Mouse (Mus musculus) fibroblast of lung, adult 2 months (primary cell): ENCODE measurements around the gene Pus10.

Experiments
- DNase-seq: peaks from one replicate; pipeline ENCODE4 v3.0.0-alpha.2; 2011; ENCODE audit warnings: low read depth

Gene Pus10

DNA sequence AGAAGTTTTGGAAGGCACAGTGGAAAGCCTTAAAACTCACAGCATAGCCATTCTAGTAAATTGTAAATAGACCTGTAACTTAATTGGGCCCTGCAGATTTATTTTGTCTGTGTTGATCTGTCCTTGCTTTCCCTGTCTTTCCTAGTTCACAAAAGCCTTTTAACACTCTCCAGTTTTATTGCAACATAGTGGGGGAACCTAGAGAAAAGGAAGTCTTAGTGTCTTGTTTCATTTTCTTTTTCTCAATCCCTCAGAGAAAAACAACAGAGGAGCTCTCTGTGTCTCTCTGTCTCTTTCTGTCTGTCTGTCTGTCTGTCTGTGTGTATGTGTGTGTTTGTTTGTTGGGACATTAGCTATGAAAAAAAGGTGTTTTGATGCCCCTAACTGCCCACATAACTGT is 30.4 kb downstream of the Pus10 start:
- no peak for DNase-seq

DNA sequence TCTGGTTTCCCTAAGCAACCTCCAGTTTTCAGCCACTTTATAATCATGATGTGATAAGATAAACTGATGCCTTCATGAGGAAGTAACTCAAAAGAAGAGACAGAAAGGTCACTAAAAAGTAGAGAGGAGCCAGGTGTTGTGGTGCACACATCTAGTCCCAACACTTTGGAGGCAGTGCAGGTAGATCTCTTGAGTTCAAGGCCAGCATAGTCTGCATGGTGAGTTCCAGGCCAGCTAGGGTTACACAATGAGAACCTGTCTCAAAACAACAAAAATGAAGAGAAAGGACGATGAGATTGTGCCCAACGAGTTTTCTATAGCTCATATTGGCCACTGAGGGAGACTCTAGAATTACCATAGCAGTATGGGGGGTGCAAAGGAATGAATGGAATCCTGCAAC is 33.1 kb downstream of the Pus10 start:
- DNase-seq = no peak

DNA sequence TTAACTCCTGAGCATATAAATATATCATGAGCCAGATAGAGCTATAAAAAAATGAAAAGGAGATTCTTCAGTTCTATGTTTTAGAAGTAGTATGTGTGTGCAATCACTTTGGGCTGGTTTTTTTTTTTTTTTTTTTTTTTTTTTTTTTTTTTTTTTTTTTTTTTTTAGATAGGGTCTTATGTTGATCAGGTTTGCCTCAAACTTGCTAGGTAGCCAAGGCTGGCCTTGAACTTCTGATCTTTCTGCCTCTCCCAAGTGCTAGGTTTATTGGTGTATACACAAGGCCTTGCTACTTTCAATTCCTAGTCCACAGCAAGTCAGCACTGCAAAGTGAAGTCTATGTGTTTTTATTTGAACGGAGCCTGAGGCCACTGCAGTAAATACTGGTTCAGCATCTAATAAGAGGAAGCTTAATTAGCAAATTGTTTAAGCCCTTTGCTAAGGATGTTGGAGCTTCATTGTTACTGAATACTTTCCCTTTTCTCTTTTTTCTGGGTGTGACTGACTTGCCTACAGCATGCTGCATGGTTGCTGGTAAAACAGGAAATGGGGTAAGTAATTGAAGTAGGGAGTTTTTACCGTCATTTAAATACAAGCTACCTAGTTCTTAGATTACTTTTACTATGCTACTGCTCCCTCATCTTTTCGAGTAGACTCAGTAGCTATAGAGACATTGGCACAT is 34.1 kb downstream of the Pus10 start:
- DNase-seq = no peak

DNA sequence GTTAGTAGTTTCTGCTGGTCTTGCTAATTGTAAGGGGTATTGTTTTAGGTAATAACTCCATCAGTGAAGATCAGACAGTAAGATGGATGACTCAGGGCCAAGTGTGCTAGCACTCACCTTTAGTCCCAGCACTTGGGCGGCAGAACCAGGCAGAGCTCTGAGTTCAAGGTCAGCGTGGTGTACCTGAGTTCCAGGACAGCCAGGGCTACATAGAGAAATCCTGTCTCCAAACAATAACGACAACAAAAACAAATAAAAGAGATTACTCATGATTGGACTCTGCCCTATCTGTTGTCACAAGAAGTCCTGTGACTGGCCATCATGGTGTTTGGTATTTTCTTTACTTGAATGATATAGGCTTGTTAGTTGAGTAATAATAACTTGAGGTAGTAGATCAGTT is 36.4 kb downstream of the Pus10 start:
- no peak for DNase-seq

DNA sequence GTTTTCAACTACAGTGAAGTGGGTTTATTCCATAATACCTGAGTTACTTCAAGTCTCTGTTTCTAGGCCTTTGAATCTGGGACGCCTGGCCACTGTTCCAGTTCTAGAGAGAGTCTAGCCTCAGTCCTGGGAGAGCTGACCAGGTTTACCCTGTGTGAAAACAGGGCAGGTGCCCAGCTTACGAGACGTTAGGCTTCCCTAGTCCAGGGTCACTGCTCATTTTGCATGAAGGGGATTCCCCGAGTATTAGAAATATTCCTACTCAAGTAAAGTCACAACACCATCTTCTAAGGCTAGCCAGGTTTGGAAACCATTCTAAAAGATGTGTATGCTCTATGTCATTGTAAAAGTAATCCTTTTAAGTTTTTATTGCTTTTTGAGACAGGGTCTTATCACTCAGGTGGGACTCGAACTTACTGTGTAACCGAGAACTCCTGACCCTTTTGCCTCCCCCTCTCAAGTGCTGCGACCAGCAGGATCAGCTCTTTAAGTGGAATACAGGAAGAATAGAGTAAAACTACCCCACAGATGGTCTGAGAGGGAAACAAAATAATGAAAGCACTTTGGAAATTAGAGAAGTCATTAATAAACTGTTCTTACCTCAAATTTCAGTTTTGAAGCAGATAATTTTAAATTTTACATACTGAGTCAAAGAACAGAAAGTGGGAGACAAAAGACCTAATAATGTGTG is 39.3 kb downstream of the Pus10 start:
- DNase-seq = no peak

DNA sequence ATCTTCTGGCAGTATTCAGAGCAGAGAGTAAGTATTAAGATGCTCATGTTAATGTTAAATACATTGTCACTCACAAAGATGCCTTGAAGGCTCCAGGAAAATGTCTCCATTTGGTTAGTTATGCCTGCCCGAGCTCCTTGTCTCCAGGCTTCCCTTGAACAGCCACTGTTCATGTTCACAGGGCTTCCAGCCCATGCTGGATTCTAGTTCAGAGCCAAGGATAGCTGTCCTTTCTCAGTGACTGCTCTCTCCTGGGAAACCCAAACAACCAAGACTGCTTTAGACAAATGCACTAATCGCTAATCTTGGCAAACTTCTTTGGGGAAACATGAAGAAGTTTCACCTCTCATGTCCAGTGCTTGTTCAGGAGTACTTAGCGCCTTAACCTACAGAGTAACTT is 46.8 kb downstream of the Pus10 start:
- DNase-seq = no peak

DNA sequence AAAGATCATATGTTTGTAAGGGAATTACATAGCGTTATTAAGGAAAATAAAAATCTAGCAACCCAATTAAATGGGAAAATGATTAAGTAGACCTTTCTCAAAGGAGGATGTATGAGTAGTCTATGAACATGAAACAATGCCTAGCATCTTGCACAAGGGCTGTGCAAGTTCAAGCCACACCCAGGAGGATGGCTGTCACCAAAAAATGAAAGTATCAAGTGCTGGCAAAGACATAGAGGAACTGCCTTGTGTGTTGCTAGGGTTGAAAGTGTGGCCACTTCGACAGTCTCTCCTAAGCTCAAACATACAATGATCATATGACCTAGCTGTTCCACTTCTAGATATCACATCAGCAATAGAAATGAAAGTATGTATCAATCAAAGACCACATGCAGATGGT is 53.4 kb downstream of the Pus10 start:
- no peak for DNase-seq

DNA sequence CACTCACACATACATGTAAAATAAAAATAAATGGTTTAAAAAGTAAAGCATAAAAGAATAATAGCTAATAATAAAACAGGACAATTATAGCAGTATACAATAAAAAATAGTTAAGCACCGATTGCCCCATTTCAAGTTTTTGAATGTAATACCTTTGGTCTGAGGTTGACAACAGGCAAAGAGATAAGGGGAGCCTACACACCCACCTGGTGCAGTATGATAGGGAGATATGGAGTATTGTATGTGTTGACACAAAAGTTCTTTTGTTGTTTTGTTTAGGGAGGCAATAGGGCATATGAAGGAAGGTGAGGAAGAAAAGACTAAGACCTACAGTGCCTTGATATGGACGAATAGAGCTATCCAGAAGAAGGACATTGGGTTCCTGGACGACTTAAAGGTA is 54.4 kb downstream of the Pus10 start:
- DNase-seq = no peak

DNA sequence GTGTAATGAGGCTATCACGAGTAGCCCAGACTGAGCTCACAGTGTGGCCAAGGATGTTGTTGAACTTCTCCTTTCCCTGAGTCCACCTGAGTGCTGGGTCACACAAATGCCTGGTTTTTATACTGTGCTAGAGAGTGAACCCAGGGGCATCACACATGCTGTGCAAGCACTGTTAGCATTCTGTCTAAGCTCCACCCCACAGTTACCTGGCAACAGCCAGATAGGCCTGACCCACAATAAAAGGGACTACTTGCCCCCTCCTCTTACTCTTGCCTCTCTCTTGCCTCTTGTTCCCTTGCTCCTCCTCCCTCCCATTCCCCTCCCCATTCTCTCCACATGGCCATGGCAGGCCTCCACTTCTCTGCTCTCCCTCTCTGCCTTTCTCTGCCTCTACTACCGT is 56.9 kb downstream of the Pus10 start:
- DNase-seq = no peak

DNA sequence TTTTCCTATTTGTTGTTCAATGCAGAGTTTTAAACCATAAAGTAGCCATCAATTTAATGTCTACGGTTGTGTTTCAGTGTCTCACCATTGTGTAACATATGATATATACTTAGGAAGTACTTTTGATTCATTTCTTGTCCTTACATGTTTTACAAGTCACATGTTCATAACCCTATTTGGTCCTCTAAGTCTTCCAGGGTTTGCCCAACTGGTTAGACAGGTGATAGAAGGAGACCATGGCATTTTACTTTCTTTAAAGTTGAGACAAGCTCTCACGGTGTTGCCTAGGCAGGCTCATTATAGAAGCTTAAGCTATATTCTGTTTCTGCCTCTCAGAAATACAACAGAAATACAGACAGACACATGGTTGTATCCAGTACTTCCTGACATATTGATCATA is 60.4 kb downstream of the Pus10 start:
- DNase-seq = no peak

DNA sequence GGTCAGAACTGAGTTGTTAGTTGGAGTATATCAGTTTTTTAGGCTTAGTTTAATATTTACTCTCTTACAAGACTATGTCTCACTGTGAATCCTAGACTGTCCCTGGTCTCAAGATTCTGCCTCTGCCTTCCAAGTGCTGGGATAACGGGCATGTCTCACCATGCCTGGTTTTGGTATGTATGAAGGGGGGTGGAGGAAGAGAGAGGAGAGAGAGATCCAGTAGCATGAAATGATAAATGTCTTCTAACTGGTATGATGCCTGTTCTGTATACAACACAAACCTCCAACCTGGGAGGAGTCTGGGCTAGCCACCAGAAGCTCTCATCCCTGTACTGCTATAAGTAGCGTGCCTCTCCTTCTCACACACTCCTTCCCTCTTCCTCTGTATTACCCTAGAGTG is 61.0 kb downstream of the Pus10 start:
- no peak for DNase-seq

DNA sequence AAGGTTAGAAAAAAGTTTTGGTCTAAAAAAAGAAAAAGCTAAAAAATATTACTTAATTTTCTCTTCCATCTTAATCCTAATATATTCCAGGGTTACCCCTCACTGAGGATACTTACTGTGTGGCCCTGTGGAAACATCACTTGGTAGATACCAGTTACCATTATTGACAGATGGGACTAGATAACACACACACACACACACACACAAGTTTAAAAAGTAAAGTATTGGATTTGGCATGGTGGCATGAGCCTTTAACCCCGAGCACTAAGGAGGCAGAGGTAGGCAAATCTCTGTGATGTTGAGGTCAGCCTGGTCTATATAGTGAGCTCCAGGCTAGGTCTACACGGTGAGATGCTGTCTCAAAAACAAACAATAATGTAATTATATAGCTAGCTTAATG is 62.7 kb downstream of the Pus10 start:
- no peak for DNase-seq

DNA sequence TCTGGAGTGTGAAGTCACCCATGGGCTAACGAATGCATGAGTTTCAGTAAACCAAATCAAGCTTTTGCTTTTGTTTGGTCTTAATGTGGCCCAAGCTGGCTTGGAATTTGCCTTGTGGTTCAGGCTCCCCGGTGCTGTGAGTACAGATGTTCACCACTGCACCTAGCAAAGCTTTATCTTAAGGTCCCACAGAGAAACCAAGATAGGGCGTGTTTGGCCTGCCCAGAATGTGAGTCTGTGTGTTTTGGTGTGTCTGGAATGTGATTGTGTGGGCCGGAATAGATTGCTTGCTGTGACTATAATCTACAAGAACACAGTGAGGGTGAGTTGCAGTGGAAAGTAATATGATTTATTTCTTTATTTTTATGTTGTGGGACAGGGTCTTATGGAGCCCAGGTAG is 64.6 kb downstream of the Pus10 start:
- DNase-seq = no peak

DNA sequence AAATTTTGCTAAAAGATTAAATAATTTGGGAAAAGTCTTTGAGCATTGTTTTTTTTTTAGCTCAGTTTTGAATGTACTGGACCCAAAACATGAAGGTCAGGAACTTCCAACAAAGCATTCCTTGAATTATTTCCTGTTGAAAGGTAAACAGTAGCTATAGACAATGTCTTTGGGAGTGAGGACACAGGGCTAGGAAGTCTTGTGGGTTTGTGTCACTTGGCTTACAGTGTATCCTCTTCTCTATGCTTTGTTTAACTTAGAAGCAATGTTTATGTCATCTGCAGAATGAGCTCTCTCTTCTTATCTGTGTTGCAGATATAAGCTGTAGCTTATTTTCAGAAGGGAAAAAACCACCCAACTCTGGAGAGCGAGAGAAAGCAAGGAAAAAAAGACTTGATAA is 67.4 kb downstream of the Pus10 start:
- DNase-seq = no peak

DNA sequence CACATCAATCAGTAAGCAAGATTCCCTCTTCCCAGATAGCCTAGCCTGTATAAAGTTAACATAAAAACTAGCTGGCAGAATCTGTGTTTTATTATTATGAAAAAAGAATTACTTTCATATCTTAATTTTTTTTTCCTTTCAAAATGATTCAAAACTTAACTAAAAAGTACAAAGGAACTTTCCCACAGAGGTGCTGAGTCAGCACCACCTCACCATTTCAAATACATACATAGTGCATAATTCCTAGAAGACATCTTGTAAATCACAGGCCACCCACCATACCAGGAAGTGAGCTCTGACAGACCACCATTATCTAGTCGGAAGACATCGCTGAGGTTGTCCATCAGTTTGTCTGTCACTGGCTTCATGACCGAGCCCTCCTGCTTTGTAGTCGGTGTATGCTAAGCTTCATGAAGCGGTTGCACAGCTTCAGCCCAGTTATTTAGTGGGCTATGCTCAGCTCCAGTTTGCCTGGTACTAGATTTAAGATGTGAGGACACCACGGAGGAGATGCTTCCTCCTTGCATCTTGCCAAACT is 69.3 kb downstream of the Pus10 start:
- no peak for DNase-seq

DNA sequence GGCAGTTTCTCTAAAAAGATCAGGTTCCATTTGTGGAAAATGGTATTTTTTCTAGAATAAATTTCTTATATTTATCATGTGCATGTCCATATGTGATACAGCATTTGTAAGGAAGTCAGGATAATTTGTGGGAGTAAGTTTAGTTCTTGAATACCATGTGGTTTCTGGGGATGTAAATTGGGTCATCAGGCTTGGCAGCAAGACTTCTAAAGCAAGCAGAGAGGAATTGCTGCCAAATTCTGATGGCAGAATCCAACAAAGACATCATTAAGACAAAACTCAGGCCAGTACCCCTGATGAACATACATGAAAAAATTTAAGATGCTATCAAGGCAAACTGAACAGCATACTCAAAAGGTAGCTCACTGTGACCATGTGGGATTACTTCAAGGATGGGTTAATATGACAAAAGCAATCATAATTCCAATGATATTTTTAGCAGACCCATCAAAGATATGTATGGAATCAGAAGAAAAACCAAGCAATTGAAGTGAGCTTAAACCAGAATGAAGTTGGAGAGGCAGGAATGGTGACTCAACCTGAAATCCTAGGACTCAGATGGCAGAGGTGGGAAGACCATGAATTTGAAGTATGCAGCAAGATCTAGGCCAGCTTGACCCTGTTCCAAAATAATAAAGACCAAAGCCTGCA is 70.5 kb downstream of the Pus10 start:
- no peak for DNase-seq

DNA sequence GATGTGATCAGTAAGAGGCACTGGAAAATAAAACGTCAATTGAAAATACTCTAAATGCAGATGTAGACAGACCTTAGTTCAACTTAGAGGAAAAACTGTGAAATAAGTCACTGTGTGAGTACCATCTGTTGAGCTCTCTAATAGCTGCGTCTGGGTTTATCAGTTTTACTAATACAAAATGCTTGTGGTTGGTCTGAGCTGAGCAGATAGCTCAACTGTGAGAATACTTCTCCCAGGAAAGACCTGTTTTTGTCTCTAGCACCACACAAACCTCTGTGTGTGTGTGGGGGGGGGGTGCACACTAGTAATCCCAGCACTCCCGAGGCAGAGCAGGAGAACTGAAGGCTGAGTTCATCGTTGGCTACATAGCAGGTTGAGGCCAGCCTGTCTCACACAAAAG is 75.4 kb downstream of the Pus10 start:
- no peak for DNase-seq

DNA sequence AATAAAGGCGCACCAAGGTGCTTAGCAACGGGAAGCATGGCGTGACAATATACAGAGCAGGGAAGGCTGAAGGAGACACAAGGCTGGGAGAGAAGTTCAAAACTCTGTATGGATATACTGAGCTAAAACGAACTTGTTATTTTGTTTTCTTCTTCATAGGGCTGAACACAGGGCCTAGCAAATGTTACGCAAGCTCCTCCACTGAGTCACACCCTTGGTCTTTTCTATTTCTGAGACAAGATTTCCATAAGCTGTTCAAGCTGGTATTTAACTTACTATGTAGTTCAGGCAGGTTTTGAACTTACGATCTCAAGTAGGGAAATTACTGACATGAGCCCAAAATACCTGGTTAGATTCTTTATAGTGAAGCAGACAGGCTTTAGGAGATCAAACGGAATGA is 75.9 kb downstream of the Pus10 start:
- no peak for DNase-seq

DNA sequence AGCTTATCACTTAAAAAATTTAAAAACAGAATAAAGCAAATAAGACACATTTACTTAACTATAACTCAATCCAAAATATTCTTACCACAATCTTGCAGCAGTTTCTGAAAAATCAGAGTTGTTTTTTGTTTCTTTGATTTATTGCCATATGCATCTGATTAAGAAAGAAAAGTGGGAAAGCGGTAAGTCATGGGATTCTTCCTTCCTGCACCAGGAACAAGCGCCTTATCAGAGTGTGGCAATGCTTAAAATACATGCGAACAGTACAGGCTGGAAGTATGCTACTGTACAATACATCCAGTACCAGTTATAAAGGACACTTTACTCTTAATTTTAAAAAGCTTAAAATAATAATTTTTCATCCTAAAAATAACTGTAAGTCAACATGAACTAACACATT is 78.9 kb downstream of the Pus10 start:
- DNase-seq = no peak

DNA sequence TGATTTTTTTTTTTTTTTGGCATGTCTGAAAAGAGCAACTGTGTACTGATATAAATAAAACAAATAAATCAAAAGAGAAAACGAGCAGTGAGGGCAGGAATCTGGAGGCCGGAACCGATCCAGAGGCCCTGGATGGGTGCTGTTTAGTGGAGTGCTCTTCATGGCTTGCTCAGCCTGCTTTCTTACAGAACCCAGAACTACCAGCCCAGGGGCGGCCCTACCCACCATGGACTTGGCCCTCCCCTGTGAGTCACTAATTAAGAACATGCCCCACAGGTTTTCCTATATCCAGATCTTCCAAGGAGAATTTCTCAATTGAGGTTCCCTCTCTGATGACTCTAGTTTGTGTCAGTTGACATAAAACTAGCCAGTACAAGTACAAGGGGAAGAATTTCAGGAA is 80.6 kb downstream of the Pus10 start:
- DNase-seq = no peak

DNA sequence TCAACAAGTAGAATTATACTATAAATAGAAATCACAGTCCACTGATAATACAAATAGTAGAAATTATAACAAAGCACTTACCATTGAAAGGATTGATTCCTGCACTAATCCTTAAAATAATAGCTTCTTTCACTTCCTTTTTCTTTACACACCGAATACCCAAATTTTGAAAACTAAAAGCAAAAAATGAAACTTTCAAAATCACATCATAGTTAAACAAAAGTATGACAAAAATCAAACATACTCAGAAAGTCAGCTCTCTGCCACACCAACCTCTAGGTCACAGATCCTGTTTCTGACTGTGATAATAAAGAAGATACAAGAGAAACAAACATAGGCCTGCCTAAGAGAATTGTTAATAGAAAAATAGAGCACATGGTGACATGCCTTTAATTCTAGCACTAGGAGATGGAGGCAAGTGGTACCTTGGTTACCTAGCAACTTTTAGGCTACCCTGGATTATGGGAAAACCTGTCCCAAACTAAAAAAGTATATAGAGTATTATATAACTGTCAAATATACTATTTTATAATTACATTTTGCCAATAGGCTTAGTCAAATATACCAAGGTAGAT is 87.7 kb downstream of the Pus10 start:
- DNase-seq = no peak

DNA sequence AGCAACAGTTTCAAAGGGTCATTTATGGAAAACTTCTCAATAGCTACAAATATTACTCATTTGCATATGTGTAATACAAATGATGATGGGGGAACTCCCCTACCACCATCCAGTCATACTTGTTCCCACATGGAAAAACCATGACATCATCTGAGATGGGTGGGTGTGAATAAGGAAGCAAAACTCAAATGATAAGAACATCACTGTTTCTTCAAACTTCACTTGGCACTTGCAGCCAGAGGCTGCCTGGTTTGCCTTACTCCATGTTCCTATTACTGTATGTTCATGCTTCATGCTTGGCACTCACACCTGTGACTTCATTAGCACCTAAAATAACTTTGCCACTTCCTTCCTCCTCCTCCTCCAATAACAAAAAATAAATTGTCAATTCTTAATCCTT is 88.9 kb downstream of the Pus10 start:
- no peak for DNase-seq

DNA sequence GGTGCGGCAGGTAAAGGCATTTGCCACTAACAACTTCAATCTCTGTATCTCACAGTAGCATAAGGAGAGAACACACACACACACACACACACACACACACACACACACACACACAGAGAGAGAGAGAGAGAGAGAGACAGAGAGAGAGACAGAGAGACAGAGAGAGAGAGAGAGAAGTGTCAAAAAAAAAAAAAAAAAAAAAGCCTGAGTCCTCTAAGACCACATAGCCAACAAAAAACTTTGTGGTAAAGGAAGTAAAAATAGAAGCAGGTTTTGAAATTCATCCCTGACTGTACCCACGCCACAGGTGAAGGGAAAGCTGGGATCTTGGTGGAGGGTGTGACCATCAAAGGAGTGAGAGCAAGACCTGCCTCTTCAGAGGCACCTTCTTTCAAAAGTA is 92.7 kb downstream of the Pus10 start:
- no peak for DNase-seq
